Mouse (Mus musculus) kidney, embryonic 16.5 days (tissue): Measurements from ENCODE around the gene Olfr572. TPM values are rescaled to one million over a fixed set of nuclear protein-coding genes. Genes with fewer than 3 reads are reported as not detected.

Experiments
- ATAC-seq: fragments of 200-750 bp; cut with Nextera tagmentation; 2 replicates; pipeline ENCODE4 v1.8.0; 2017; ENCODE audit warnings: moderate TSS enrichment; ENCODE audit not compliant: low FRiP score, low TSS enrichment
- H3K27ac ChIP-seq: fragments of 300-500 bp; sonication (generic); 2 replicates; pipeline ENCODE4 v1.5.1; 2014; ENCODE audit warnings: low read length
- H3K27me3 ChIP-seq: fragments of 300-500 bp; sonication (generic); 2 replicates; pipeline ENCODE4 v1.6.1; 2014; ENCODE audit warnings: low read length, control low read depth, mixed read lengths; ENCODE audit not compliant: insufficient read depth
- H3K36me3 ChIP-seq: fragments of 300-500 bp; sonication (generic); 2 replicates; pipeline ENCODE4 v1.6.1; 2014; ENCODE audit warnings: low read length, control low read depth, mixed read lengths; ENCODE audit not compliant: insufficient read depth
- H3K4me1 ChIP-seq: fragments of 300-500 bp; sonication (generic); 2 replicates; pipeline ENCODE4 v1.6.1; 2014; ENCODE audit warnings: low read length, control low read depth, mixed read lengths; ENCODE audit not compliant: insufficient read depth
- H3K4me2 ChIP-seq: fragments of 300-500 bp; sonication (generic); replicated peaks from 2 replicates; pipeline ENCODE4 v1.6.1; 2014; ENCODE audit warnings: low read depth, low read length
- H3K4me3 ChIP-seq: fragments of 300-500 bp; sonication (generic); 2 replicates; pipeline ENCODE4 v1.5.1; 2014; ENCODE audit warnings: mild to moderate bottlenecking, low read length
- H3K9ac ChIP-seq: fragments of 300-500 bp; sonication (generic); replicated peaks from 2 replicates; pipeline ENCODE4 v1.6.1; 2014; ENCODE audit warnings: low read length
- H3K9me3 ChIP-seq: fragments of 300-500 bp; sonication (generic); 2 replicates; pipeline ENCODE4 v1.6.1; 2016; ENCODE audit warnings: low read length, control low read depth
- WGBS: fragments of 180-500 bp; shearing (Covaris S2); extraction: QIAGEN DNeasy Blood & Tissue Kit; methylation state at CpG from one replicate; pipeline ENCODE4 v1.1.7; 2014; 5-methylcytosine and 5-hydroxymethylcytosine counted together
- polyA plus RNA-seq: library from polyadenylated mRNA; unstranded; fragments of >200 nt; fragmentation: Nextera tagmentation; extraction: Ambion mirVana; gene quantifications from 2 replicates; pipeline ENCODE4 v1.2.1, GENCODE M21; 2015

Gene Olfr572
- polyA plus RNA-seq = not detected in 2 replicates

DNA sequence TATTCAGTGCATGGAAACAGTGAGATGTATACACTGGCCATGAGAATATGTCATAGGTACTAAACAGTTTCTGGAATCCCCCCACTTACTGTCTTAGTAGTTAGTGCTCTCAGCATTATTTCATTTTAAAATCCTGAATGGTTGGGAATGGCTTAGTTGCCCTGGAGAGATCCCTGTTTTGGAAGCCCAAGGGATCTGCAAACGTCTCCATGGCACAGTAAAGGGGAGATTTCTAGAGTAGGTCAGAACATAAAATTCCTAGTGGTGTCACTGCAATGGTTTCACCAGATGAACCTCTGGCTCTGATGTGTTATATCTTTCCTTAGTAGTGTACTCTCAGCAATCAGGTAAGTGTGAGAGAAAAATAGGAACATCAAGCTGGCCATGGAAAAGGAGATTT is at the start of gene Olfr572:
Olfr572 (plus strand) TSS at position 301 of the 400 bp plus-strand sequence.
- Histone ChIP-seq H3K9me3 (no peaks in the 10 kb centered on the region), H3K4me3 (no peak within 1 kb of the TSS), H3K4me2 (no peak within 1 kb of the TSS), H3K4me1 (no peaks in the 10 kb centered on the region), H3K36me3 (no peaks in the 10 kb centered on the region), H3K9ac (no peak within 1 kb of the TSS), H3K27me3 (no peaks in the 10 kb centered on the region), H3K27ac (no peak within 1 kb of the TSS)
- ATAC-seq = no peak
- 48% methylated on average over 1 of the region's 1 CpGs for WGBS

DNA sequence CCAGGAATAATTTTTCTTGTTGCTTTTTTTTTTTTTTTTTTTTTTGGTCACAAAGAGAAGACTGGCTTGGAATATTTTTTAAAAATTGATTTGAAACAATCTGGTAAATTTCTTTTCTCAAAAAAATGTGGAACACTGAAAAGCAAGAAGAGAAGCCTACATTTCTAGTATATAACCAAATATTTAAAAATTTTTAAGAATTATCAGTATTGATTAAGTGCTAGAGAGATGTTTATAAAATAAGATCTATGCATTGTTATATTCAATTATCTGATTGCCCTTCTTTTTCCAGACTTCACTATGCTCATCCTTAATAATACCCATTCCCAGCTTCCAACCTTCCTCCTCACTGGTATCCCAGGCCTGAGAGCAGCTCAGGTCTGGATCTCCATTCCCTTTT is 47.4 kb upstream of the Olfr572 start, which contains the start of gene Olfr568:
Olfr568 (plus strand) TSS at position 301 of the 400 bp plus-strand sequence.
- no peaks in the 10 kb centered on the region for H3K36me3 ChIP-seq
- no peak within 1 kb of the TSS for H3K4me3 ChIP-seq
- H3K27ac ChIP-seq = no peak within 1 kb of the TSS
- H3K4me1 ChIP-seq = no peaks in the 10 kb centered on the region
- H3K27me3 ChIP-seq = no peaks in the 10 kb centered on the region
- no peak within 1 kb of the TSS for H3K4me2 ChIP-seq
- ATAC-seq = no peak
- H3K9me3 ChIP-seq = no peaks in the 10 kb centered on the region
- H3K9ac ChIP-seq = no peak within 1 kb of the TSS

- WGBS = 63% methylated on average over 3 of the region's 3 CpGs
- H3K27me3 ChIP-seq = no peaks in the 10 kb centered on the region
- no peak within 1 kb of the TSS for H3K27ac ChIP-seq
- no peak for ATAC-seq
- no peak within 1 kb of the TSS for H3K4me3 ChIP-seq
- H3K4me2 ChIP-seq = no peak within 1 kb of the TSS
- no peak within 1 kb of the TSS for H3K9ac ChIP-seq
- no peaks in the 10 kb centered on the region for H3K9me3 ChIP-seq
- H3K36me3 ChIP-seq = no peaks in the 10 kb centered on the region
- H3K4me1 ChIP-seq = no peaks in the 10 kb centered on the region
Observed at GRCm38 (mm10) chr7:102890782-102891181, 33.4 kb upstream of the Olfr572 start, which contains the start of gene Olfr569. Olfr569 (minus strand) TSS chr7:102890882.

DNA sequence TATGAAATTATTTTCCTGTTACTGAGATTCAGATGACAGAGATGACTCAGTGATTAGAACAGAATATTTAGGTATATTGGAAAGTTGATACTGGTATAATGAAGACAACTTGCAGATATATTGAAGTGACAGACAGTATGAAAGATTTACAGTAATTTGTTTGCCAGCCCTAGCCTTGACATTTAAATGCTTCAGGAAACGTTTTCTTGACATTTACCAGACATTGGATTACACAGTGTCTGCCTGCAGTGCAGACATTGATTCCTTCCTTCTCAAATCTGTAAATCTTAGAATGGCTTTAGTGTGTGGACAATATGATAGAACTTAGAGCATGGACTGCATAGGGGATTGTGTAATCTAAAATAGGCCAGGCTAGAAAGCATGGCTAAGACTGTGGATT is 8.9 kb upstream of the Olfr572 start:
- H3K36me3 ChIP-seq = no peaks in the 10 kb centered on the region
- WGBS = 26% methylated on average over 1 of the region's 1 CpGs
- no peaks in the 10 kb centered on the region for H3K4me1 ChIP-seq

DNA sequence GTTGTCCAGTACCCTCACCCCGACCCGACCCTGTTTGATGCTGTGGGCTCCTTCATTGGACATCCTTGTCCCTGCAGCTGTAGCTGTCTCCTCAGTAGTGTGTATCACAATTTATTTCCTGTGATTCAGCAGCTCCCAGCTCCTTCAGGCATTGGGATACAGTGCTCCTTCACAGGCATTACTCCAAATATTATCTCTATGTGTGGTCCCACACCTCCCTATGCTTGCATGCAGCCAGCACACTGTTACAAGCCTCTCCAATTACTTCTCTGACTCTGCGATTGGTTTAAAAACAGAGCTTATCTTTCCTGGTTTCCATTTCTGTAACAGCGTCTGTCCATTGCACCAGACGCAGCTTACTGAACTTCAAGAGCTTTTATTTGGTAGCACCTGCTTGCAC is 7.8 kb upstream of the Olfr572 start:
- no peak overlapping the region for H3K27ac ChIP-seq
- no peaks in the 10 kb centered on the region for H3K9me3 ChIP-seq
- H3K9ac ChIP-seq = no peak overlapping the region
- H3K4me2 ChIP-seq = no peak overlapping the region
- no peaks in the 10 kb centered on the region for H3K36me3 ChIP-seq
- H3K4me3 ChIP-seq = no peak overlapping the region
- no peaks in the 10 kb centered on the region for H3K27me3 ChIP-seq
- no peak for ATAC-seq
- no peaks in the 10 kb centered on the region for H3K4me1 ChIP-seq
- whole genome bisulfite sequencing = 60% methylated on average over 5 of the region's 5 CpGs

More for the DNA sequence above, 8.9 kb upstream of the Olfr572 start:
- Histone ChIP-seq H3K9ac (no peak overlapping the region), H3K4me2 (no peak overlapping the region), H3K27me3 (no peaks in the 10 kb centered on the region), H3K4me3 (no peak overlapping the region), H3K27ac (no peak overlapping the region), H3K9me3 (no peaks in the 10 kb centered on the region)
- no peak for ATAC-seq

- Histone ChIP-seq H3K4me2 (no peak within 1 kb of the TSS), H3K9ac (no peak within 1 kb of the TSS), H3K27me3 (no peaks in the 10 kb centered on the region), H3K4me1 (no peaks in the 10 kb centered on the region), H3K36me3 (no peaks in the 10 kb centered on the region), H3K9me3 (no peaks in the 10 kb centered on the region), H3K4me3 (no peak within 1 kb of the TSS), H3K27ac (no peak within 1 kb of the TSS)
- no peak for ATAC-seq
- 61% methylated on average over 4 of the region's 4 CpGs for WGBS
Observed at GRCm38 (mm10) chr7:102917032-102917875, 7.0 kb upstream of the Olfr572 start, which contains the start of gene Olfr571. Olfr571 (minus strand) TSS chr7:102917536.

DNA sequence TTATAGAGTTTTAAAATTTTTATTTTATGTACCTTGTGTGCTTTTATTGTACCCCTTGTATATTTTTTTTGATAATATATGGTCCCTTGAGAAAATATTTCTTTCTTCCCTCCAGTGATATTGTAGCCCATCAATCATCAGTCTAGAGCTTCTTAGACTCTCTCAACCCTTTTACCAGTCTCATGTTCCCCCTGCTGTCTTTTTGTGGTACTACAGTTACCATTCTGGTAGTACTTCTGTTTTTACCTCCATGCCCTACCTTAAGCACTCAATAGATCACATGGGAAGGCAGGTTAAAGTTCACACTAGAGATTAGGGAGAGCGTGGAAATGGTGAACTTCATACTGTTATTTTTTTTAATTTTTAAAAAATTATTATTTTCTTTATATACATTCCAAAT is 4.6 kb upstream of the Olfr572 start:
- ATAC-seq = peak; percentile 31; the same call in 1 of the 2 replicates
- 8% methylated on average over 1 of the region's 1 CpGs for WGBS
- no peaks in the 10 kb centered on the region for H3K36me3 ChIP-seq
- H3K4me1 ChIP-seq = no peaks in the 10 kb centered on the region
- H3K9me3 ChIP-seq = no peaks in the 10 kb centered on the region
- H3K9ac ChIP-seq = no peak overlapping the region
- H3K27ac ChIP-seq = no peak overlapping the region
- no peaks in the 10 kb centered on the region for H3K27me3 ChIP-seq
- no peak overlapping the region for H3K4me2 ChIP-seq
- H3K4me3 ChIP-seq = no peak overlapping the region

DNA sequence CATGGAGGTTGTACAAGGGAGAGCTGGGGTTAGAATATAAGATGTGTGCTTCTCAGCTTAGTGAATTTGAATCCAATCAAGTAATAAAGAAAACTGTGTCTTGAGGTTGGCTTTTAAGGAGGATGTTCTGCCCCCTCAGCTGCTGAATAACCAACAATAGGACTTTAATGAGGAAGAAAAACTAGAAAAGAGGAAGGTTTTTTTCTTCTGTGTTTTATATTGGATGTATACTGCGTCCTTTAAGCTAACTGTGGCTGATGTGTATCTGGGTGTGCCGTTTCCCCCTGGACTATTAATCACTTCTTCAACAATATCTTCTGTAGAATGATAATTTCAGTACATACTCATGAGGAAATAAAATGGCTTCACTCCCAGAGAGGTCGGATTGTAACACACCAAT is 2.9 kb downstream of the Olfr572 start:
- 61% methylated on average over 3 of the region's 3 CpGs for WGBS
- Histone ChIP-seq H3K36me3 (no peaks in the 10 kb centered on the region), H3K9ac (no peak overlapping the region), H3K27ac (no peak overlapping the region), H3K4me3 (no peak overlapping the region), H3K4me2 (no peak overlapping the region), H3K9me3 (no peaks in the 10 kb centered on the region), H3K27me3 (no peaks in the 10 kb centered on the region), H3K4me1 (no peaks in the 10 kb centered on the region)
- no peak for ATAC-seq

DNA sequence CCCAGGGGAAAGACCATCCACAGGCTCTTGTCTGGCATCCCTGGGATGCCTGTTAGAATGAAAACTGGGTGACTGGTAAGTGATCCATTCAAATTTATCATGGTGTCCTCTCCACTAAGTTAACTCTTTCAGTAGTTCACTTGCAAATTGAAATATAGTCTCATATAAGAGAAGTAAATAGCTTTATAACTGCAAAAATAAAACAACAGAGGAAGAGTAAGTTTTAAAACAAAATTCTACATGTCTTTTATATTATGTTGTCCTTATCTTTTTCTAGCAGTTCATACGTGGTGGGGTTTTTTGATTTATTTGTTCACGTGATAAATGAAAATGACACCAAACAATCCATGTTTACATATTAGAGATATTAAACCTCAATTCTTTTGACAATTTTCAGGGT is 18.3 kb downstream of the Olfr572 start, which contains the start of gene Olfr573-ps1:
Olfr573-ps1 (minus strand) TSS at position 101 of the 400 bp plus-strand sequence.
- Histone ChIP-seq H3K36me3 (no peaks in the 10 kb centered on the region), H3K4me2 (no peak within 1 kb of the TSS), H3K9ac (no peak within 1 kb of the TSS), H3K4me1 (no peaks in the 10 kb centered on the region), H3K9me3 (no peaks in the 10 kb centered on the region), H3K27me3 (no peaks in the 10 kb centered on the region), H3K27ac (no peak within 1 kb of the TSS), H3K4me3 (no peak within 1 kb of the TSS)
- WGBS = 91% methylated on average over 2 of the region's 2 CpGs
- ATAC-seq = no peak

- no peaks in the 10 kb centered on the region for H3K4me1 ChIP-seq
- ATAC-seq = no peak
- WGBS = 85% methylated on average over 1 of the region's 1 CpGs
Observed at GRCm38 (mm10) chr7:102943417-102943816, 19.2 kb downstream of the Olfr572 start.

More at GRCm38 (mm10) chr7:102943417-102943816, 19.2 kb downstream of the Olfr572 start:
- Histone ChIP-seq H3K4me3 (no peak overlapping the region), H3K9me3 (no peaks in the 10 kb centered on the region), H3K27me3 (no peaks in the 10 kb centered on the region), H3K27ac (no peak overlapping the region), H3K36me3 (no peaks in the 10 kb centered on the region), H3K4me2 (no peak overlapping the region), H3K9ac (no peak overlapping the region)
